Mouse (Mus musculus) cerebellum, adult 2 months (tissue): Measurements from ENCODE around the gene Epb41l1.

Experiments used
- CTCF ChIP-seq: fragments of 200-500 bp; IDR thresholded peaks from 2 replicates; pipeline ENCODE4 v1.5.1; 2011; ENCODE audit warnings: low read depth, mild to moderate bottlenecking, control low read depth, low read length, moderate library complexity, borderline replicate concordance; ENCODE audit not compliant: insufficient read depth
- POLR2A ChIP-seq: fragments of 200-500 bp; IDR thresholded peaks from 2 replicates; pipeline ENCODE4 v1.6.1; 2011; ENCODE audit warnings: low read length, control low read depth, borderline replicate concordance; ENCODE audit not compliant: insufficient read depth

DNA sequence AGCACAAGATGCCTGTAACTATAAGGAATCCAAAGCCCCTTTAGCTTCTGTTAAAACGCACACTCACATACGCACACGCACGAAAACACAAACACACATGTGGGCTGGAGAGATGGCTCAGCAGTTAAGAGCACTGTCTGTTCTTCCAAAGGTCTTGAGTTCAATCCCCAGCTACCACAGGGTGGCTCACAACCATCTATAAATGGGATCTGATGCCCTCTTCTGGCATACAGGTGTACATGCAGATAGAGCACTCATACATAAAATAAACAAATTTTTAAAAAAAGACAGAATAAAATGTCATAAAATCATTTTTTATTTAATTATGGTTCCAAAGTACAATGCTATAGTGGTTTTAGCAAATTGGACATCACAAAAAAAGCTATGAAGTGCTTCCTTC lies 26.4 kb upstream of the Epb41l1 start:
- no peak for TF ChIP-seq POLR2A
- TF ChIP-seq CTCF: no peak
